Mouse (Mus musculus) stomach, postnatal 0 days (tissue): ENCODE measurements around the gene Gm8127.
"Not testable (repeated sequence)": the region's sequence is repeated elsewhere in the genome, so short reads cannot be mapped to it uniquely, and the experiment has no call there.

Source experiments
- CTCF ChIP-seq: IDR thresholded peaks from 2 replicates; pipeline ENCODE4 v1.5.1; 2016; ENCODE audit warnings: antibody characterized with exemption, low read depth, mild to moderate bottlenecking, moderate library complexity
- EP300 ChIP-seq: optimal IDR thresholded peaks from 2 replicates; pipeline ENCODE3; 2016; ENCODE audit warnings: antibody characterized with exemption

DNA sequence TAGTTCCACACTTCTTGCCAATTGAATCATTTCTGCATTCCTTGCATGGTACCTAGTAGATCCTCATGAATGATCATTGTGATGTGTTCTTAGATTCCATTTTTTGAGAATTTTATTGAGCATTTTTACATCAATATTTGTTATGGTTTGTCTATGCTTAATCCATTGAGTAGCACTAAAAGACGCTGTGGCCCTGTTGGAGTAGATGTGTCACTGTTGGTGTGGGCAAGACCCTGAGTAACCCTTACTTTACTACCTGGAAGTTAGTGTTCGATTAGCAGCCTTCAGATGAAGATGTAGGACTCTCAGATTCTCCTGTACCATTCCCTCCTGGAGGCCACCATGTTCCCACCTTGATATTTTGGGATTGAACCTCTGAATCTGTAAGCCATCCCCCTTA, 35.0 kb upstream of the Gm8127 start:
- not testable (repeated sequence) for TF ChIP-seq CTCF, EP300
